Mouse (Mus musculus): ENCODE results near the gene Polr3c. TPM values are rescaled to one million over a fixed set of nuclear protein-coding genes. Genes with fewer than 3 reads are reported as not detected.

Gene Polr3c
- polyA plus RNA-seq (2015; fragmentation: Nextera tagmentation; extraction: Ambion mirVana), result 21.1 and 22.0 TPM in 2 replicates

DNA sequence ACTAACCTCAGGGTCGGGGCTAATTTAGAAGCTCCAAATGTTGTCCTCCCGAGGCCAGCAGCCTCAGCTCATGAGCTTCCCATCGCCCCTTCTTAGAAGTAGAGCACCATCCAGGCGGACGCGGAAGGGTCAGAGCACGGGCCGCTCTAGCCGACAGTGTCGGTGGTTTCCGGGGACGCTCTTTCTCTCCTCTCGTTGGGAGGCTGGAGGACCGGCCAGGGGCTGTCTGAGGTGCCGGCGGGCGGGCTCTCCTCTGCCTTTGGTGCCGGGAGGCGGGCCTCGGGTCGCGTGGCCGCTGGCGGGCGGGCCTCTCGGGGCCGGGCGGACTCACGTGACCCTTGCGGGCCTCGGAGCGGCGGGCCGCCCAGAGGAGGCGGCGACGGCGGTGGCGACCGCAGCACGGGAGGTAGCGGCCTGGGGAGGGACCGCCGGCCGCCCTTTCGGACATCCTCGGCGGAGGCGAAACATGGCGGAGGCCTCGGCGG, at the start of gene Polr3c, which contains the start of gene Rnf115:
TSS of gene Polr3c (minus strand) at position 286 of the 485 bp plus-strand sequence.
TSS of gene Rnf115 (plus strand) at position 322 of the 485 bp plus-strand sequence.

DNA sequence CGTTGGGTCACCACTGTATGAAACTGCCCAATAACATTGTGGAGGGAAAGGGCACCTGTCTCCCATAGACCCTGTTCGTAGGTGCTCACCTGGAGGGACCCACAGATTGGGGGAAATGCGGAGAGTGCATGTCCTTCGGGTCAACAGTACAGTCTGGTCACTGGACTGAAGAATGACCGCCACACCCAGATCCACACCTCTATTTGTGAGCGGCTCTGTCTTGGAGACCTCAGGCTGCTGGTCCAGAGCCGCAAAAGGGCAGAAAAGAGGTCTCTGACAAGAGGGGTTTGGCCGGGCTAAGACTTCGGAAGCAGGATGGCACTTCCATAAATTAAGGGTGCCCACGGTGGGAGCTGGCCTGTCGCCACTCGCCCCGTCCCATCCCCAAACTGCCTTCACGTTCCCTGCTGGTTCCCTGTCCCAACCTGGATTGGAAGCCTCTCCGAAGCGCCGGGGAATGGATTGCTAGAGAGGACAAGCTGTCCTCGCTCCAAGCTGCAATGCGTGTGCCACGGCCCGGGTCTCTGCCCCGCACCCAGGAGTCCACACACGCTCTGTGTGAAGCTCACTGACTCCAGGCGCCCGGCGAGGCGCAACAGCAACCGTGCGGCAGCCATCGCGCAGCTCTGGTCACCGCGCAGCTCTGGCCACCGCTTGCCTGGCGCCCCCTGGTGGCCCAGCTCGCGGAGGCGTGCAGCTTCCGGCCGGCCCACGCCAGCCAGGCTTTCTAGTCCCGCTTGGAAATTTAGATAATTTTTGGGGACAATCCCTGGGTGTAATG, 19.3 kb downstream of the Polr3c start, which contains the start of gene Nudt17:
TSS of gene Nudt17 (minus strand) at position 660 of the 781 bp plus-strand sequence.

DNA sequence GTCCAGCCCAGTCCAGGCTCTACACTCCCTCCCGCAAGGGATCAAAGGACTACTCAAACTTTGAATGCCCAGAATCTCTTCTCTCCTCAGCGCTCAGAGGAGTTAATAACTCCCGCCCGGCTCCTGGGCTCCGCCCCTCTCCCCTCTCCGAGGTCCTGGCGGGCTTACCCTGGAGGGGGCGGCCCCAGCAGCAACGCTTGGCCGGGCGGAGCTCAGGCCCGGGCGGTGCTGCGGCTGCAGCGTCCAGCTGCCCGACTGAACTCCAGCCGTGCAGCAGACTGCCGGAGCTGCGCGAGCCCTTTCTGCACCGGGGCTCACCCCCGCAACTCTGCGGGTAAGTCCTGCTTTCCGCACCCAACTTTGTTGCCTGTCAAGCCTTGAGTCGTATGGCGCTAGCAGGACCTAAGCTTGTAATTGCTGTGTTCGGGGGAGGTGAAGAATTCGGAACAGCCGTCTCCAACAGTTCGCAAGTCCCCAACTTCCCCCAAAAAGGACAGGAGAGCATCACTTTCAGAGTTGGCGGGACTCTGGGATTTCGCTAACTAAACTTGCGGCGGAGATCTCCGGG, 31.1 kb downstream of the Polr3c start, which contains the start of gene Pias3:
TSS of gene Pias3 (plus strand) at position 187 of the 568 bp plus-strand sequence.

DNA sequence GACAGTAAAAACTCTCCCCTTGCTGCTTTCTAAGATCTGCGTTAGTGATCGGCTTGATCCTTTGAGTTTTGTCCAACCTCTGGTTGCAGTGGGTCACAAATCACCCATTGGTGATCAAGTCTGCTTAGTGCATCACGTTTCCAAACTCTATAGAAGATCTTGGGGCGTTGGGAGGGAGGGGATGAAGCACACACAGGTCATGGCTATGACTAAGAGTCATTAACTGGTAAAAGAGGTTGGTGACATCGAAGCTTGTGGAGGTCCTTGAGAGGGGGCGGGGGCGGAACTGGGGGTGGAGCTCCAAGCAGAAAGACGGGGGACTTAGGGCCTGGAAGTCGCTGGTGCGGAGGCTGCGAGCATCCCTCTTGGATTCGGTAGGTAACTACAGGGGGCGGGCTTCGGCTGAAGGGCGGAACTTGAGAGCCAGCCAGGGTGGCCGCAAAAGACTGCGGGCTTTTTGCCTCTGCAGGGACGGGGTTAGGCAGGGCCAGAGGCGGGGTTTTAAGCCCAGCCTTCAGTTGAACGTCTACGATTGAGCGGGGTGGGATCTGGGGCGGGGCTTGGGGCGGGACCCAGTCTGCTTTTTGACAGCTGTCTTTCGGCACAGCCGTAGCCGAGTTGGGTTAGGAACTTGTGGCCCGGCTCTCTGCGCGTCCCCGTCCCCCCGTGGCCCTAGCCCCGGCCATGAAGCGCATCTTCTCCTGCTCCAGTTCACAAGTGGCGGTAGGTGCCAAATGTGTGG, 57.5 kb downstream of the Polr3c start, which contains the start of gene Ankrd35:
TSS of gene Ankrd35 (plus strand) at position 405 of the 742 bp plus-strand sequence.

Other genes with a start within 250 kb of the Polr3c start
- gene Hfe2, start 202.5 kb downstream of the Polr3c start, polyA plus RNA-seq (2015; fragmentation: Nextera tagmentation; extraction: Ambion mirVana), result 0.08 TPM in 1 of 2 replicates, not detected in the other
- 163 and 201 TPM in 2 replicates for gene Txnip, start 169.7 kb downstream of the Polr3c start, polyA plus RNA-seq (2015; fragmentation: Nextera tagmentation; extraction: Ambion mirVana)
- gene Gm16253, start 150.6 kb downstream of the Polr3c start, polyA plus RNA-seq (2015; fragmentation: Nextera tagmentation; extraction: Ambion mirVana), result 0.48 and 0.51 TPM in 2 replicates
- gene Polr3gl, start 133.4 kb downstream of the Polr3c start, polyA plus RNA-seq (2015; fragmentation: Nextera tagmentation; extraction: Ambion mirVana), result 23.0 and 30.8 TPM in 2 replicates
- gene Ankrd34a, start 131.0 kb downstream of the Polr3c start, polyA plus RNA-seq (2015; fragmentation: Nextera tagmentation; extraction: Ambion mirVana), result 0.36 and 0.44 TPM in 2 replicates
- gene Lix1l, start 126.5 kb downstream of the Polr3c start, polyA plus RNA-seq (2015; fragmentation: Nextera tagmentation; extraction: Ambion mirVana), result 2.2 and 2.4 TPM in 2 replicates
- gene Rbm8a, start 97.7 kb downstream of the Polr3c start, polyA plus RNA-seq (2015; fragmentation: Nextera tagmentation; extraction: Ambion mirVana), result 106 and 114 TPM in 2 replicates
- gene Pex11b, start 92.3 kb downstream of the Polr3c start, polyA plus RNA-seq (2015; fragmentation: Nextera tagmentation; extraction: Ambion mirVana), result 25.6 and 26.8 TPM in 2 replicates
- 0.04 TPM in 2 replicates for gene Gm42957, start 92.2 kb downstream of the Polr3c start, polyA plus RNA-seq (2015; fragmentation: Nextera tagmentation; extraction: Ambion mirVana)
- gene Itga10, start 82.0 kb downstream of the Polr3c start, polyA plus RNA-seq (2015; fragmentation: Nextera tagmentation; extraction: Ambion mirVana), result 0.18 and 0.36 TPM in 2 replicates
- 0.40 and 0.49 TPM in 2 replicates for gene Ankrd35, start 57.5 kb downstream of the Polr3c start, polyA plus RNA-seq (2015; fragmentation: Nextera tagmentation; extraction: Ambion mirVana)
- gene Pias3, start 31.2 kb downstream of the Polr3c start, polyA plus RNA-seq (2015; fragmentation: Nextera tagmentation; extraction: Ambion mirVana), result 13.2 and 18.1 TPM in 2 replicates
- gene Nudt17, start 19.1 kb downstream of the Polr3c start, polyA plus RNA-seq (2015; fragmentation: Nextera tagmentation; extraction: Ambion mirVana), result 1.6 and 2.9 TPM in 2 replicates
- 30.7 and 36.5 TPM in 2 replicates for gene Rnf115, start within 50 bp of the Polr3c start, polyA plus RNA-seq (2015; fragmentation: Nextera tagmentation; extraction: Ambion mirVana)
- not detected in 2 replicates for gene Pdzk1, start 101.7 kb upstream of the Polr3c start, polyA plus RNA-seq (2015; fragmentation: Nextera tagmentation; extraction: Ambion mirVana)
- 1.2 and 2.6 TPM in 2 replicates for gene Cd160, start 101.7 kb upstream of the Polr3c start, polyA plus RNA-seq (2015; fragmentation: Nextera tagmentation; extraction: Ambion mirVana)
- gene Gja5, start 177.1 kb upstream of the Polr3c start, polyA plus RNA-seq (2015; fragmentation: Nextera tagmentation; extraction: Ambion mirVana), result 2.9 and 3.7 TPM in 2 replicates
- 19.4 and 20.3 TPM in 2 replicates for gene Gpr89, start 177.7 kb upstream of the Polr3c start, polyA plus RNA-seq (2015; fragmentation: Nextera tagmentation; extraction: Ambion mirVana)
- not detected in 2 replicates for gene Gja8, start 198.4 kb upstream of the Polr3c start, polyA plus RNA-seq (2015; fragmentation: Nextera tagmentation; extraction: Ambion mirVana)